Mouse (Mus musculus): ENCODE measurements at regions not wholly inside any gene's neighbourhood (a gene's known extent, or its start where the extent isn't known, plus 50 kb on each side); places are given as distances from the start of the nearest gene placed in this dataset.

DNA sequence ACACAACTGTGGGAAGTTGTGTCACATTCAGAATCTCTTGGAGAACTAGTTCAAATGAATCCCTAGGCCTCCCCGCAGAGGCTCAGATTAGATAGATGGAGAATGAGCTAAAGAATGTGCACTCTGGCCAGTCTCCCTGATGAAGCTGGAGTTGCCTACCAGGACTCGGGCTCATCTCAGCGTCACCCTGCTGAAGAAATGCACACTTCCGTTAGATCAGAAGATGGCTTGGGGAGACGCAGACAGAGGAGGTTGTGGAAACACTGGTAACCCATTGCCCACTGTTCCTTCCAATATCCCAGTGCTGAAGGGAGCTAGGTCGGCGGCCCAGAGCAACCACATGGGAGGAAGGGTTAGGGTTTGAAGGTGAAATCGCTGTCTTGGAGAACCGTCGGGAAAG, 77.7 kb upstream of the Armc2 start:
- no peak for DNase-seq (ENCODE audit: extremely low read depth, insufficient read length, low spot score)

DNA sequence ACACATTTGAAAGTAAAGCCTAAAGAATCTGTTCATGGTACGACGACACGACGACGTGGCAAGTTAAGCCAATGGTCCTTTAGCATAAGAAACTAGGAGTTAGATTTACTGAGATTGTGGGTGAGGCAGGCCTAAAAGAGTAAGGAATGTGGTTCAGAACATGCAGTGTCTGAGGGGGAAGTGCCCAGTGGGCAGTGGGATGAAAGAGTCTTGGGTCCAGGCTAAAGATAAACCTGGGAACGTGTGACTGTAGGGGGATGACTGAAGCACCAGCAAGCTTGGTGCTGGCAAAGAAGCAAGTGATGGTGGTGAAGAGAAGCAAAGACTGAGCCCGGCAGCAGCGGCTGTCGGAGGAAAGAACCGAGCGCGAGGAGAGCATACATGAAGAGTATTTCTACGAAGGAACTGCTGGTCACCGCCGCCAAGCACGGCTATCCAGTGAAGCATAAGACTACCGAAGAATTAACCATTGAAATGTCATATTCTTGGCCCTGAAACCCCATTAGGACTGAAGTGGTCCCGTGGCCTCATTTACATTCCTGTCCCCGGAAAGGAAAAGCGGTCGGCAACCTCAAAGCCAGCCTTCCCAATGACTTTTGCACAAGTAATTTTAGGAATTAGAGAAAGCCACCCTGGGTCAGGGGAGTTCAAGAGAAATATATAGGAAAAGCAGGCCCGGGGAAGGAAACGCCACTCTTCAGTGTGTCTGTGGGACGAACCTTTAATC, 76.2 kb upstream of the Armc2 start:
- no peak for DNase-seq (ENCODE audit: extremely low read depth, insufficient read length, low spot score)

DNA sequence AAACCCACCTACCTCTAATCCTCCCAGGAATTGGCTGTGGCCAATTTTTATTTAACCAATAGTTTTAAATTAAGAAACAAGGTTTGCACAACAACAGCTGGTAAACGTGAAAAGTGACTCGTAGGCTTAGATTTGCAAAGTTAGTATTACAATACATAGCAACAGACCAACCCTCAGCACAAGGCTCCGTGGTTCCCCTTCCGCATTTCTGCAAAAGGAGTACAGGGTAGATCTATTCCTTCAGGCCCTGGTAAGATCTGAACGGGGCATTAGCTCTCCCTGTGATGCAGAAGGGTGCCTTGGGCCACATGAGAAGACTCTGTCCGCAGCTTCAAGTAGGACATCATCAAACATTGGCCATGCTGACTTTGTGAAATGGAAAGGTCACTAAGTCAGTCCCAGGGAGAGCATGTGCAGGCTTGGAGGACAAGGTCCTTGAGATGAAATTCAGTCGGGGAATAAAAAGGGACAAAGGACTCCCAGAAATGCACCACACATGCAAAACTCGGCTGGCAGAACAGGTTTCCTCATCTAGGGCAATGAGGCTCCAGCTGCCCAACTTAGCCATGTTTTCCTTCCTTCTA, 75.0 kb upstream of the Armc2 start:
- no peak for DNase-seq (ENCODE audit: extremely low read depth, insufficient read length, low spot score)

DNA sequence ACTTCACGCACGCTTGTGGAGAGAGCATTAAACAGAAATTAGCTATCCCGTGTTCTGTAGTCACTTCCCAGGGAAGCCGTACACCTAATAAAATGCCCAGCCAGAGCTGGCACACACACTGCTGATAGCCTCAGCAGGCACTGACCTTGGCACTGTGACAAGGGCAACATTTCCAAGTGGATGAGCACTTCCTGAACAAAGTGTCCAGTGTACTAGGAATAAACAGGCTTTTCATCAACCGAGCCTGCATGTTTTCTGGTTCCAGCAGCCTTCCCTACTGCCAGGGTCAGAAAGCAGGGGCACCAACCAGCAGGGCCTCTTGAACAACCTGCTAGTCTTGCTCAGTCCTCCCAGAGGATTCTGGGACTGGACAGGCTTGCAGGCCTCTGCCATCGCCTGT, 74.3 kb upstream of the Armc2 start:
- DNase-seq (ENCODE audit: extremely low read depth, insufficient read length, low spot score) = no peak

DNA sequence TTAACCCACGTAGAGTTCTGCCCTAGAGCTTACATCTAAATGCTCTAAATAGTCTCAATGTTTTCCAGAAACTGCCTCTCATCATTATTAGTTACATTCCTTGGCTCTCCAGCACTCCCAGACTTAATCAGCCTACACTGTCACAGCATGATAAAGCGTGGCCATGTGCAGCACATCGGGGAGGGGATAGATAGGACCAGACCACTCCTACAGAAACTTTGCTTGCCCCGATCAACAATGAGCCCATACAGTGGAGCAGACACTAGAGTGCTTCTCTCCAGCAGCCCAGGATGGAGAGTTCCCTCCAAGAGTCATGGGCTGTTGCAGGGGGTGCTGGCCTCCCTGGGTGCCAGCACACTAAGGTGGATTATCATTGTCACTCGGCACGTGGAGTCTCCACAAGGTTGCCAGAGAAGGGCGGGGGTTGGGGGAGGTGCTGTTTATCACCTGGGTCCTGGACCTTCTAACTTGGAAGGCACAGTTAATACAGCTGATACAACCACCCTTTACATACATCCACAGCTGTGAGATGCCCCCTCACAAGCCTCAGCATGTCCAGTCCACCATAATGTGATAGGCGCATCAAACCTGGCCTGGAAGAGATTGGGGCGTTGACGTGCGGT, 73.4 kb upstream of the Armc2 start:
- DNase-seq (ENCODE audit: extremely low read depth, insufficient read length, low spot score) = no peak

DNA sequence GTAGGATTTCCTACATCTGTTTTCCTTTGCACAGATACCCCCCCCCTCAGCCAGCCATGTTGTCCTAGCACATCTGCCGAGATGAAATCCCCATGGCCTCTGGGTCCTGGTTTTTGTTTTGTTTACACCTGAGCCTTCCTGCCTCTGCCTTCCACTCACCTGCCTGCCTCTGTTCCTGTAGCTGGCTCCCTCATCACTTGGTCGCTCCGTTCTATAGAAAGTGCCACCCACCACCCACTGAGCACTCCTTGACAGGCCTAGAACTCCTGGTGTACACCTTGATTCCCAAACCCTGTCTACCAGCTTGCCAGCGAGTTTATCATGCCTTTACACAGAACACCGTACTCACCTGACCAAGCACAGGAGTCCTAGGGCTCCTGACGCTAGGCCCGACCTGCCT, 72.6 kb upstream of the Armc2 start:
- DNase-seq (ENCODE audit: extremely low read depth, insufficient read length, low spot score) = no peak

DNA sequence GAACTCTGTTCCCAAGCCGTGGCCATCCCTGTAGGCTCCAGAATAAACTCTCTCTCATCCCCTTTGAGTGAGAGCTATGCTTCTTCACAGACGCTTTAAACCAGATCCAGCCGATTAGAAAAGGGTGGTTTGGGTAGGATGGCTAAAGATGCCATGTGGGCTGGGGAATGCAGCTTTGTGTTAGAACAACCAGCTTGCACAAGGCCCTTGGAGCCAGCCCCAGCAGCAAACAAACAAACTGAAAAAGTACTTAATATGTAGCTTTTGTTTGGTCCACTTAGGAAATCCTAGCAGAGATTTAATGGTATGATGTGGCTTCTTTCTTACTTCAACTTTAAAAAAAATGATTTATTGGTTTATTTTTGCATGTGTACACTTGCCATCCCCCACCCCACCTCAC, 71.9 kb upstream of the Armc2 start:
- no peak for DNase-seq (ENCODE audit: extremely low read depth, insufficient read length, low spot score)

DNA sequence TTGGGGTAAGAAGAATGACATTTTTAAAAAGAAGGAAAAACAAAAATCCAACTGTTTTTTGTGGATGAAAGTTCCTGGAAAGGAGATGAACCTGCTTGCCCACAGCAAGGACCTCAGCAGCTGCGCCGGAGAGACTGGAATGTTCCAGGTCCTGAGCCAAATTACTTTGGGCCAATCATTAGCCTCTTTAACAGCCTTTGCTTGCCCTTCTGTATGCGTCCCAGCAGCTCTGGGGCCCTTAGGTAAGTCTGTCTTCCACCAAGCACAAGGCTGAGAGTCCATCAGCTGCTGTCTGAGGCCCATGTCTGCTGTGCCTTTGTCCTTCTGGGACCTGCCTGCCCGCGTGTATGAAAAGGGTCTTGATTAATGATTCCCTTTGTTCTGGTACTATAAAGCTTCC, 71.4 kb upstream of the Armc2 start:
- no peak for DNase-seq (ENCODE audit: extremely low read depth, insufficient read length, low spot score)

DNA sequence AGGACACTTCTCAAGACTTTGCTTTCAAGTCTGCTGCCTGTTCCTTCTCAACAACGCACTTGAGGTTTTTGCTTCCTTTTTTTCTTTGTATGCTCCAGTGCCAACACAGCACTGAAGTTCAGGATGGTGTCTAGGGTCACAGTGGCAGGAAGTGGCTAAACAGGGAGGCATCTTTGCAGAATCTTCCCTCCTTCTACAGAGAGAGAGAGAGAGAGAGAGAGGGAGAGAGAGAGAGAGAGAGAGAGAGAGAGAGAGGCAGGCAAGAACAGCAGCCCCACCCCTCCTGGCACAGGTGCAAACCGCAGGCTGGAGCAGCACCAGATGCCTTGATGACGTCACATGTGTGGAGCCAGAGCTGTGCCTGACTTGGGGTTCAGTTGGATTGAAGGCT, 71.0 kb upstream of the Armc2 start:
- peak; percentile 86 for DNase-seq (ENCODE audit: extremely low read depth, insufficient read length, low spot score)

DNA sequence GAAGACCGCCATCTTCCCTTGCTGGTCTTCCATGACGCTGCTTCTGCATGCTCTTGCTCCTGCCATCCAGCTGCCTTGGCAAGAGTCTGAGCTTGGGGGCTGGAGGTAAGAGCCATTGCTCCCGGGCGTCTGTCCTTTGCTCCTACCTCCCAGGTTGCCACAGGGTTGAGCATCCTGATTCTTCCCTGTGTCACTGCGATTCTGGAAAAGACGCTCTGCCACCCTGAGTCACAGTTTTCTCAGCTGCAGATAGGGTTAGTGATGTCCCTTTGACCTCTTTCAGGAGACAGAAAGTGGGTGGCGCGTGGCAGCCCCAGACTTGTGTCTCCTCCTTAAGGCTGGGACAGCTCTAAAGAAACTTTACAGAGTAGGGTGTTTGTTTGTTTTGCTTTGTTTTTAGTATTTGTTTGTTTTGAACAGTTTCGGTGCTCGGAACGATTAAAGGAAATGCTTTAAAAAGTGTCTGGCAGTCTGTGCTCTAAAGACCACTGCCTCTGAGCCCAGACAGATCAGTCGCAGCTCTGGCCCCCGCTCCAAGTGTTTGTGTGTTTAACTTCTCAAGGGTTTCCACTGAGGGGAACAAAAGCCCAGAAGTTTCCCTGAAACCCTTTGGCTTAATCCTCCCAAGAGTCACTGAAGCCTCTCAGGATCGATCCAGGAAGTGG, 70.5 kb upstream of the Armc2 start:
- DNase-seq (ENCODE audit: extremely low read depth, insufficient read length, low spot score) = no peak

DNA sequence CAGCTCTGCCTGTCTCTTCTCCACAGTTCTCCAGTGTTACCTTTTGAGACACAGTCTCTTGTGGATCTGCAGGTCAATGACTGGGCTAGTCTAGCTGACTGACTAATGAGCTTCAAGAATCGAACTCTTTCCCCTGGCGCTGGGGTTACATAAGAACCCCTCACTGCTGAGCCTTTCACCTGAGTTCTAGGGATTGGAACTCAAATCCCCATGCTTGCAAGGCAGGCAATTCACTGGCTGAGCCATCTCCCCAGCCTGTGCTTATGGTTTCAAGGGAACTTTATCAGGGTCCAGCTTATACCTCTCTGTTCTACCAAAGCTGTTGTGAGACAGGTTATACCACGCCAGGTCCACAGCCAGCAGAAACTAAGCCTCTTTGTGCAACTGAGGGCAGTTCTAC, 69.7 kb upstream of the Armc2 start:
- DNase-seq (ENCODE audit: extremely low read depth, insufficient read length, low spot score) = no peak

DNA sequence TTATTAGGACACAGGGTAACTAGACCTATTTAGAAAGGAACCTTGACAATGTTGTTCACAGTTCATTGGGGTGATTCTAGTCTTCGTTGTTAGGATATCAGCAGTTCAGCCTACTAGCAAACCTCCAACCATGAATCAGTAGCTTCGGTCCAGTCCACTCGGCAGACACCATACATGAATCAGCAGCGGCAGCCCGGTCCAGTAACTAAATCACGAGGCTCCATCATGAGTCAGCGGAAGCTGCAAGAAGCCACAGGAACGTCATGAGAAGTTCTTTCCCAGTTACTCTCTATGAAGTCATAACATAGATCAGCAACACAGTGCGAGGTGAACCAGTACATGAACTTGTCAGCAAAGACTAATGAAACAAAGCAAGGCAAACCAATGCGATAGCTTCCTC, 68.4 kb upstream of the Armc2 start:
- peak; percentile 66 for DNase-seq (ENCODE audit: extremely low read depth, insufficient read length, low spot score)

DNA sequence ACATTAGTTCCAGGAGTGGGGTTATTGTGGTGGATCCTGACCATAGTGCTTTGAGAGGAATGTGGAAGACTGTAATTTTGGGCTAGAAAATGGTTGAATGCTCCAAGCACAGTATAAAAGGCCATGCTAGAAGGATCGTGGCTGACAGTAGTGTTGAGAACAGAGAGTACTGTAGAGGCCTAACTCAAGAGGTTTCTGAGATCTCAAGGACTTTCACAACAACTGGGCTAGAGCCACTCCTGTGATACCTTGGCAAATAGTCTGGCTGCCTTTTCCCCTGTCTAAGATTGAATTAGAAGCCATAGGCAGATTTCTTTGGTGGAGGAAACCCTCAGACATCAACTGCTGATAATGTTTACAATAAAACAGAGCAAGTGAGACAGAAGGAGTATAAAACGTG, 67.1 kb upstream of the Armc2 start:
- DNase-seq (ENCODE audit: extremely low read depth, insufficient read length, low spot score) = no peak

DNA sequence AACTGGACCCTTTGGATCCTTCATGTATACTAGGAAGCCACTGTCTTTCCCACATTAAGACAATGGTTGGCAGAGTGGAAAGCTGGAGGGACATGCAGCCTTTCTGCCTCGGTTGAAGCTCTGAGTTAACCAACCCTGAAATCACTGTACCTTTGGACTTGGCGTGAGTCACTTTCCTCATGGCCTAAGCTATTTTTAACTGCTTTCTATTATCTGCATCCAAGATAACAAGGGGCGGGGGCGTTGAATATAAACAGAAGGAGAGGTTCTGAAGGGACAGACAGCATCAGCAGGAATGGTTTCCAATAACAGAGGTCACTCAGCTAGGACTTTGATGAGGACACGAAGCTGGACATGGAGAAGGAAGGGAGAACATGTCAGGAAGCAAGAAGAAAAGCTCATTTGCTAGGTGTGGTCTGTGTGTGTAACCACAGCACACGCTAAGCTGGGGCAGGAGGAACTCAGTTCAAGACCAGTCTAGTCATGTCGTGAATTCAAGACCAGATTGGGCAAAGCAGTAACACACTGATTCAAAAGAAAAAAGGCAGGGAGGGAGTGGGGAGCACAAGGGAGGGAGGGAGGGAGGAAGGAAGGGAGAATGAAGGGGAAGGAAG, 64.1 kb upstream of the Armc2 start:
- no peak for DNase-seq (ENCODE audit: extremely low read depth, insufficient read length, low spot score)

DNA sequence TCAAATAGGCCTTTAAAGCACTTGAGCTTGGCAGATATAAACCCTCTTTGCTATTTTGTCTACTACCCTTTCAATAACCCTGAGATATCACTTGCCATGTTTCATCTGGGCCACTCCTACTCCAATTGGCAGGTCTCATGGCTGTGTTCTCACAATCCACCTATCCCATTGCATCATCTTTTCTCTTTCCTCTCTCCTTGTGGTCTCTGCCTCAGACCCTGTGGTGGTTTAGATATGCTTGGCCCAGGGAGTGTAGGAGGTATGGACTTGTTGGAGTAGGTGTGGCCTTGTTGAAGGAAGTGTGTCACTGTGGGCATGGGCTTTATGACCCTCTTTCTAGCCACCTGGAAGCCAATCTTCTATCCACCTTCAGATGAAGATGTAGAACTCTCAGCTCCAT, 61.5 kb upstream of the Armc2 start:
- no peak for DNase-seq (ENCODE audit: extremely low read depth, insufficient read length, low spot score)

DNA sequence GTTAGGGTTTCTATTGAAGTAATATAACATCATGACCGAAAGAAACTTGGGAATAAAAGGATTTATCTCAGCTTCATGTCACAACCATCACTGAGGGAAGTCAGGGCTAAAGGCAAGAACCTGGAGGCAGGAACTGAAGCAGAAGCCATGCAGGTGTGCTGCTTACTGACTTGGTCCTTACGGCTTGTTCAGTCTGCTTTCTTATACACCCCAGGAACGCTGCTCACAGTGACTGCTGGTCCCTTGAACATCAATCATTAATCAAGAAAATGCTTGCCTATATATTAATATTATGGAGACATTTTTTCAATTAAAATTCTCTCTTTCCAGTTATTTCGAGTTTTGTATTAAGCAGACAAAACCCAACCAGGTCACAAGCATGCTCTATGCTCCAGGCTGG, 58.5 kb upstream of the Armc2 start:
- no peak for DNase-seq (ENCODE audit: extremely low read depth, insufficient read length, low spot score)

DNA sequence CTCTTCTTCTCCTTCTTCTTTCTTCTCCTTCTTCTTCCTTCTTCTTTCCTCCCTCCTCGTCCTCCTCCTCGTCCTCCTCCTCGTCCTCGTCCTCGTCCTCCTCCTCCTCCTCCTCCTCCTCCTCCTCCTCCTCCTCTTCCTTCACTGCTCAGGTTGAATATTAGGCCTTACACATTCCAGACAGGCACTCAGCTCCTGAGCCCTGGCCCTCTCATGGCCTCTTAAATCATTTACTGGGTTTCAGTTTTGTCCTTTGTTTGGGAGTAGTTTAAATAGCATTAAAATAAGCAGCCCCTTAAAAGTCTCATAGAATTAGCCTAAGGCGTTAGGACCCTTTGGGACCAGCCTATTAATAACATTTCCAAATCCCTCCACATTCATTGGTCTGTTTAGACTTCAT, 57.3 kb upstream of the Armc2 start:
- DNase-seq (ENCODE audit: extremely low read depth, insufficient read length, low spot score) = no peak

DNA sequence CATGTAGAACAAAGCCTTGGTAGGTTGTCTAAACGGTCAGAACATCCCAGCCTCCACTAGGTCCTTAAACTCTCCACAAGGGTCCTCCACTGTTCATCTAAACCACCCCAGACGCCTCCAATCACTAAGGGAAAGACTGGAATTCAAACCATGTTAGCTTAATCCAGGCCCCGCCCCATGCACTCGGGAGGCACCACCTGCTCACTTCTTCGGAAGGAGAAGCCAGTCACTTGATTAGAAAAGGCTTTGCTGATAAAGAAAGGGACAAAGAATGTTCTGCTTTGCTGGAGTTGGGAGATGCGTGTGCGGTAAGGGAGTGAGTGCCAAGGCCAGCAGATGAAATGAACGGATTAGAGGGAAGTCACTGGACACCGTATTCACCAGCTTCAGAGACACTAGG, 54.5 kb upstream of the Armc2 start:
- no peak for DNase-seq (ENCODE audit: extremely low read depth, insufficient read length, low spot score)

DNA sequence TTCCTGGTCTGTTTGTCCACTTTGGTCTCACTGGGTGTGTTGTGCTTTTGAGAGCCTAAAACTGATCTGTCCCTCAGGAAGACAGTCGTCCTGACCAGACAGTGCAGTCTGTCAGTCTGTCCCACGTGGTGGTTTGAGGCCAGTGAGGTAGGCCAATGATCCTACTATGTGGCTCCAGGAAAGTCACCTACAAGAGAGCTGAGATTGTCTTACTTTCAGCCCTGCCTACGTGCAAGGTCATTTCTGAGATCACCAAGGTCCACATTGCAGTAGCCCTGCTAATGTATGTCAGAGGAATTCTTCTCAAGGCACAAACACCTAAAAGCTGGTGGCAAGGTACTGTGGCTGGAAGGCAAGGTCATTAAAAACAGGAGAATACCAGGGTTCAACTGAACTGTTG, 53.9 kb upstream of the Armc2 start:
- DNase-seq (ENCODE audit: extremely low read depth, insufficient read length, low spot score) = no peak

DNA sequence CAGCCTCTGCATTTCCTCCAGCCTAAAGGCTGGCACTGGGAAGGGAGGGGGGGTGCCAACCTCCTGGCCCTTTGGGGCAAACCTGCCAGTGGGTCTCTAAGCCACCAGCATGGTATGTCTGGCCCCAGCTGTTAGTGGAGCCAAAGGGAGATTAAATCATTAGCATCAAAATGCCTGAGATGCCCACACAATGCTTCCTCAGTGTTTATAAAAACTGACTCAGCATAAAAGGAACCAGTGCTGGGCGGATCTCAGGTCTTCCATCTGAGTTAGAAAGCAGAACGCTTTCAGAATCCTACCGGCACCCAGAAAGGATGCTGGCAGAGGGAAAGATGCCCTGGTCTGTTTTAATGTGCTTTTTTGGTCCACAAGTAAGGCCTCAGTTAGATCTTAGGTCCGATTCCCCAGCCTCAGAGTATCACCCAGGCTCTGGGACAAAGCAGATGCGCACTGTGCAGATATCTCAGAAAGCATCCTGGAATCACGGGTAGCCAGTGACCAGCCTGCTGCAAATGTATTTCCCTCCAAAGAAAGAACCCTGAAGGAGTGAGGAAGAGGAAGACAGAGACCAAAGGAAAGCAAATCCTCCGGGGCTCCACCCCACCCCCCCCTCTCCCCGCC, 53.3 kb upstream of the Armc2 start:
- no peak for DNase-seq (ENCODE audit: extremely low read depth, insufficient read length, low spot score)
